Mouse (Mus musculus) liver, postnatal 0 days (tissue): ENCODE measurements around the gene Rbms3.

Experiments used
- CTCF ChIP-seq: sonication (generic); IDR thresholded peaks from 2 replicates; pipeline ENCODE4 v1.5.1; 2016; ENCODE audit warnings: antibody characterized with exemption, low read depth
- EP300 ChIP-seq: IDR thresholded peaks from 2 replicates; pipeline ENCODE4 v1.6.1; 2016; ENCODE audit warnings: antibody characterized with exemption, low read depth, mild to moderate bottlenecking

DNA sequence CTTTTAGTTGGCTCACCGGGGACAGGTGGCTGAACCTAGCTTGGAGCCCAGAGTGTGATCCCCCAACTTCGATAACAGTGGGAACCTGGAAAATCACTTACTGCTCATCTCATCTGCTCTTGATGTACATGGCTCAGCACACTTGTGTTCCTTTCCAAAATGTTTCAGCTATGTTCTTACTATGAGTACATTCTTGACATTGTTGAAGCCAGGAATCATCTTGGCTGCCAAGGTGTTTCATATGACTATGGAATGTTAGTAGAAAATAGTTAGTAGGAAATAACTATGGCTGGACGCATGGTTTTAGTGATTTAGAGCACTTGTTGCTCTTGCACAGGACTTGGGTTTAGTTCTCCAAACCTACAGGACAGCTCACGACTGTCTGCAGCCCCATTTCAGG is 451.3 kb downstream of the Rbms3 start:
- TF ChIP-seq CTCF (no peak), EP300 (no peak)
